In the genomic region with DNA sequence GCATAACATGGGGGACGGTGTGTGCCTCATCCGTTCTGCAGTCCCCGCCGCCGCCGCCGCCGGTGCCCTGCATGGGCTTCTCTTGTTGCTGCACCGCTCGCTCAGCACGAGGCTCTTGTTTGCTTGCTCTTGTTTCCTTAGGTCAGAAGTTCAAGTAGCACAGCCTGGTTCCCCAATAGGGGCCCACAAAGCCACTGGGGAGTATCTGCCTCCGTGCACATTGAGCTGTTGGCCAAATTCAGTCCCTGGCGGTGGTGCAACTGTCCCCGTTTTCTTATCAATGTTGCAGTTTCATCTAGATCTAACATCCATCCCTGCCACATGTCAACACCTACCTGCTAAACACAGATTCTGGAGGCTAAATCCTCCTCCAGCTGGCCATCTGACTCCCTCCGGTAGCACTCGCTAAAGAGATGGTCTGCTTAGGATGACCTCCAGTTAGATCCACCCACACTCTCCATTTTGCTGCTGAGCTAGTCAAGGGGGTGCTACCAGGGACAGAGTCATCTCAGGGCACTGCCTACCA, we compare ENCODE assay signal across 8 mouse cellular contexts. TPM values are rescaled to one million over a fixed set of nuclear protein-coding genes. Genes with fewer than 3 reads are reported as not detected.
DNase-seq lines count a peak whose midpoint lies in the region; ATAC-seq and TF ChIP-seq lines count a peak whose summit lies in the region.
"Had no signal": no experiment of that assay in that cellular context is flagged by ENCODE, and none has a peak within 500 bp of the region (broad histone marks: within the 10 kb centered on the region; RNA-seq: fewer than 3 reads in every experiment).

No protein-coding gene starts in this region.

- H3K4me1 ChIP-seq in lung, embryonic 16.5 days (replicated peaks; ENCODE audit: control insufficient read depth, insufficient read depth, low read length) = peaks cover 39% of the 10 kb centered on the region
- peaks cover 86% of the 10 kb centered on the region for H3K4me1 ChIP-seq in E14TG2a.4 (replicated peaks; ENCODE audit: low read depth, low read length)
- H3K4me1 ChIP-seq in cortical plate, adult 2 months (ENCODE audit: control insufficient read depth, insufficient read depth, low read length) = peaks cover 17% of the 10 kb centered on the region

- no peak for TF ChIP-seq CTCF in E14TG2a.4 (conservative IDR thresholded peaks at IDR 0.05; ENCODE audit: low read length)
- TF ChIP-seq CTCF in cortical plate, adult 2 months (IDR thresholded peaks at IDR 0.05; ENCODE audit: extremely low read depth, insufficient read depth, low read length) = no peak

- 36% methylated on average over 16 of the region's 16 CpGs for WGBS in lung, embryonic 16.5 days

- no peak for ATAC-seq in lung, embryonic 16.5 days (ENCODE audit: low read depth)
- peak; percentile 65 for ATAC-seq in megakaryocyte-erythroid progenitor cell, adult 5-6 weeks (replicated peaks; ENCODE audit: low FRiP score, low TSS enrichment, poor library complexity, severe bottlenecking)

- no peaks in the 10 kb centered on the region for H3K36me3 ChIP-seq in lung, embryonic 16.5 days (ENCODE audit: control insufficient read depth, insufficient read depth, low read length)
- peaks cover 9% of the 10 kb centered on the region; the same call in 1 of the 2 replicates for H3K36me3 ChIP-seq in E14TG2a.4 (ENCODE audit: insufficient read depth, low read length)
- H3K36me3 ChIP-seq: embryonic facial prominence, embryonic 15.5 days had no signal

- no peaks in the 10 kb centered on the region for H3K9me3 ChIP-seq in lung, embryonic 16.5 days (ENCODE audit: control insufficient read depth, low read length)
- H3K9me3 ChIP-seq in E14TG2a.4 (ENCODE audit: low read length) = no peaks in the 10 kb centered on the region
- H3K9me3 ChIP-seq: embryonic facial prominence, embryonic 15.5 days had no signal

- no peak for TF ChIP-seq POLR2A in cortical plate, adult 2 months (IDR thresholded peaks at IDR 0.05; ENCODE audit: extremely low read depth, insufficient read depth, low read length)

- no peaks in the 10 kb centered on the region for H3K27me3 ChIP-seq in lung, embryonic 16.5 days (ENCODE audit: control insufficient read depth, insufficient read depth, low read depth, low read length)
- no peaks in the 10 kb centered on the region for H3K27me3 ChIP-seq in E14TG2a.4 (ENCODE audit: insufficient read depth, low read length)
- H3K27me3 ChIP-seq: embryonic facial prominence, embryonic 15.5 days had no signal

- 0 out of 2 replicates have a peak overlapping the region, but pooled peaks have one; percentile 2 for H3K4me2 ChIP-seq in lung, embryonic 16.5 days (ENCODE audit: low read depth, low read length)
- H3K4me2 ChIP-seq: embryonic facial prominence, embryonic 15.5 days had no signal

- H3K27ac ChIP-seq in lung, embryonic 16.5 days (ENCODE audit: low read length) = peak overlapping the region; percentile 22
- peak overlapping the region; percentile 2; the same call in 1 of the 2 replicates for H3K27ac ChIP-seq in cortical plate, adult 2 months (ENCODE audit: insufficient read depth, low read length)
- H3K27ac ChIP-seq: embryonic facial prominence, embryonic 15.5 days had no signal

- H3K9ac ChIP-seq in lung, embryonic 16.5 days (ENCODE audit: low read length) = no peak overlapping the region
- H3K9ac ChIP-seq: embryonic facial prominence, embryonic 15.5 days had no signal

- no peak for DNase-seq in lung, postnatal 14 days
- DNase-seq in urinary bladder, postnatal 25 days (ENCODE audit: low spot score) = no peak
- DNase-seq in heart, adult 11 months = no peak

- no peak overlapping the region for H3K4me3 ChIP-seq in lung, embryonic 16.5 days (ENCODE audit: low read length)
- H3K4me3 ChIP-seq in E14TG2a.4 (replicated peaks; ENCODE audit: low read length) = peak overlapping the region; percentile 57
- no peak overlapping the region for H3K4me3 ChIP-seq in cortical plate, adult 2 months (ENCODE audit: insufficient read depth, low read length)
- H3K4me3 ChIP-seq: embryonic facial prominence, embryonic 15.5 days had no signal

RNA-seq across cellular contexts. Expression of a gene that starts 37.7 kb away (rescaled TPM):
- 44.4 and 47.3 TPM in 2 replicates for polyA plus RNA-seq in lung, embryonic 16.5 days (2015; fragmentation: Nextera tagmentation; extraction: Ambion mirVana)
- polyA plus RNA-seq in cortical plate, adult 2 months (2012; rRNA removed) = 31.1 TPM in 2 replicates
- 10.7 and 21.3 TPM in 2 replicates for total RNA-seq in megakaryocyte-erythroid progenitor cell, adult 5-6 weeks (2014; fragmentation: Nextera tagmentation)
- total RNA-seq in megakaryocyte-erythroid progenitor cell, adult 5-6 weeks (2017) = 5.1 and 7.7 TPM in 2 replicates
